Mouse (Mus musculus): ENCODE results near the gene Fbxl2. TPM values are rescaled to one million over a fixed set of nuclear protein-coding genes. Genes with fewer than 3 reads are reported as not detected.
"Not testable (repeated sequence)": the region's sequence is repeated elsewhere in the genome, so short reads cannot be mapped to it uniquely, and the experiment has no call there.

The Fbxl2 gene
- 2.5 and 3.6 TPM in 2 replicates for polyA plus RNA-seq (2012; rRNA removed)

DNA sequence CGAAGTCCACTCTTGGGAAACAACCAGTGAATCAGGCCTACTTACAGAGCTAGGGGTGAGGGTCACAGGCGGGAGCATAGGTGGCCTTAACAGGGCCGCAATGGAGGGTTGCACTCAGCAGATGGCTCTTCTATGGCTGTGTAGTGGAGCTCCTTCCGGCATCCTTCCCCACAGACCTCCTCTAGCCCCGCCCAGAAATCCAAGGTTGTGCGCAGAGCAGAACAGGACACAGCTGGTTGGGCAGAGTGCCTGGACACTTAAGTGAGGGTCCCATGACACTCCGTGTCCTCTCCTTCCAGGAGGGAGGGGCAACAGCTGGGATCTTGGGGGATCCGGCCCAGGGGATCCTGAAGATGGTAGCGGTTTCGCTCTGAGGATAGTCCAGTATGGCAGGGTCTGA is at the start of gene Fbxl2:
Gene Fbxl2, minus strand, starts transcription at position 164 of the 400 bp plus-strand sequence.
- no peak for DNase-seq (ENCODE audit: low spot score)

- DNase-seq (ENCODE audit: low spot score) = no peak
These were observed 48.9 kb upstream of the Fbxl2 start for GRCm38 (mm10) chr9:114094854-114095253.

GRCm38 (mm10) chr9:114092188-114092587 is 46.2 kb upstream of the Fbxl2 start:
- not testable (repeated sequence) for DNase-seq (ENCODE audit: low spot score)

DNA sequence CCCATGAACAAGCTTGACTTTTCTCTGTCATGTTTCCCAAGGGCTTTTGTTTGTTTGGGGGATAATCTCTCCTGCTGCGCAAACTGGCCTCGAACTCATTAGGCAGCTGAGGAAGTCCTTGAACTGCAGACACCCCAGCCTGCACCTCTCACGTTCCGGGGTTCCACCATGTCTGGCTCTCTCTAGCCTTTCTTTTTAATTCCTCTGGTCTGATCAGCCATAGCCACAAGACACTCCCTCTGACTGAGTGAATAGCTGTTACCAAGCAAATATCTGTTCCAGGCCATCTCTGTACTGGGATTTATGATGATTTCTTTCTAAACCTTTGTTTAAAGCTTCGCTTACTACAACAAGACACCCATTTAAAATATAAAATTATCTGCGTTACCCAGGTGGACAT is 42.9 kb upstream of the Fbxl2 start:
- not testable (repeated sequence) for DNase-seq (ENCODE audit: low spot score)

DNA sequence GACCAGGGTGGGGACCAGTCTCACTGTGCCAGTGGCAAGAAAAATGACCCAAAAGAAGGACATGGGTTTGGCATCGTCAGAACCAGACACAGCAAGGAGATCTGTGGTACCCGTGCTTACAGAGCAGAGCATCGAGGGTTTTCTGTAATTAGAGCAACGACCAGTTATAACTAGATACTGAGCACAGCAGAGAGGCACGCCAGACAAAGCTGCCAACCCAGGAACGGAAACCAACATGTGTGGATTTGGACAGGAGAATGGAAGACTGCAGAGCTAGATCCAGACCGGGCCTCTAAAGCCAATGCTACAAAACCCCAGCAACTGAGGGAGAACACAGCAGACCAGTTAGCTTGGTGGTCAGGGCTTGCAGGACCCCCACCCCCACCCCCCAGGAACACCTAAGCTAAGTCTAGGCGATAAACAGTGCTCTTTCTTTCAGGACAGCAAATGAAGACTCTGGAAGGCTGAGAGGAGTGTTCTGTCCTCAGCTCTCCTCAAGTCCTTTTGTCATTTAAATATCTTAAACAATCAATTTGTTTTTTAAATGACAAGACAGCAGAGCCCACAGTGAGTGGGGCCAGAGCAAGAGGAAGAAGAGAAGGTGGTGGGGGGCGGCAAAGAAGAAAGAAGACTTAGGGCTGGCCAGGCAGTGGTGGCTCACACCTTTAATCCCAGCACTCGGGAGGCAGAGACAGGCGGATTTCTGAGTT is 41.3 kb upstream of the Fbxl2 start:
- DNase-seq (ENCODE audit: low spot score) = no peak

GRCm38 (mm10) chr9:114086422-114086821 is 40.4 kb upstream of the Fbxl2 start:
- no peak for DNase-seq (ENCODE audit: low spot score)

DNA sequence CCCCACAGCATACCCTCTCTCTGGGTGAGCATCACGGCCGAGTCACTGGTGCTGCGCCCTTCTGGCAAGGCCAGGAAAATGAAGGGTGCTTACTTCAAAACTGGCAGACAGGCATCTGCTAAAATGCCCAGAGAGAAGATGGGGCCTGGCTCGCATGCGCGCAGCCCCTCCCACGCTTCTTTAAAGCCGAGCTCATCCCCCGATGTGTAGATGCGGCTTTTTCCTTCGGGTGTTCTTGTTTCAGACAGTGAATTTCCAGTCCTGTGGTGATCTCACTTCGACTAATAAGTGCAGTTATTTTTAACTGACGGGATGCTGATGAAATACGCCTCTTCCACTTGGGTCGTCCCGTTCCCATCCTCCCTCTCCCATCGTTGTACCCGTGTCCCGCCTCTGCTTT is 27.7 kb upstream of the Fbxl2 start:
- no peak for DNase-seq (ENCODE audit: low spot score)

DNA sequence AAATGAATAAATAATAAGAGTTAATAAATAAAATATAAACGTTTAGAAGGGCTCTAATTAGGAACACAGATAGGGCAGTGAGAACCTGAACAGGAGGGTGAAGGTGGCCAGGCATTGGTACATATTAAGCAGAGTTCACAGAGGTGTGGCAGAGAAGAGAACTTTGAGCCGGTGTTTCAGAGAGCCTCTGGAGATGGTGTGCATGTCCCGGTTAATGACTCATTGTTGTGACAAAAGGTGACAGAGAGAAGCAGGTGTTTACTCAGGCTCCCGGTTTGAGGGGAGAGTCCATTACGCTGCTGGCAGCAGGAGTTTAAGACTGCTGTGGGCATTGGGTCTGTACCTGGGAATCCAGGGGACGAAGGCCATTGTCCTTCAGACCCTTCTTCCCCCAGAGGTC is 23.4 kb upstream of the Fbxl2 start:
- no peak for DNase-seq (ENCODE audit: low spot score)

DNA sequence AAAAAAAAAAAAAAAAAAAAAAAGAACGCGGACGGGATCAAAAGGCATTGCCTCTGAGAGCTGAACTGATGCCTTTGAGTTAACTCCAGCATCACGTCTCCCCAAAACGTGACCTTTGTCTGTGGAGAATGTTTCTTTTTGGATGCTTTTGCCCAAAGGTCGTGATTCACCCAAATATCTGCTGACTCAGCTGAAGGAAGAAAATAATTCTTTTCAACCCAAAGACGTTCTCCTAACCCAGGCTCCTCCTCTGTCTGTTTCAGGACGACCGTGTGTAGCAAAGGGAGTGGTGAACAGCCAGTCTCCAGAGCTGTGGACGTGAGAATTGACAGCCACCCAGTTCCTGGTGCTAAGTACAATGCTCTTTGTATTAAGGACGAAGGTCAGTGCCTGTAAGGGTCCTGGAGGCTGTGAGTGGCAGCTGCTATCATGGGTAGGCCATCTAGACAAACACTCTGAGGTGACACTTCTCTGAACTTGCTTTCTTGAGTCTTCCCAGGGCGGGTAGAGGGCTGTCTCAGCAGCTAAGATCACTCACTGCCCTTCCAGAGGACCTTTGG is 22.6 kb upstream of the Fbxl2 start:
- no peak for DNase-seq (ENCODE audit: low spot score)

DNA sequence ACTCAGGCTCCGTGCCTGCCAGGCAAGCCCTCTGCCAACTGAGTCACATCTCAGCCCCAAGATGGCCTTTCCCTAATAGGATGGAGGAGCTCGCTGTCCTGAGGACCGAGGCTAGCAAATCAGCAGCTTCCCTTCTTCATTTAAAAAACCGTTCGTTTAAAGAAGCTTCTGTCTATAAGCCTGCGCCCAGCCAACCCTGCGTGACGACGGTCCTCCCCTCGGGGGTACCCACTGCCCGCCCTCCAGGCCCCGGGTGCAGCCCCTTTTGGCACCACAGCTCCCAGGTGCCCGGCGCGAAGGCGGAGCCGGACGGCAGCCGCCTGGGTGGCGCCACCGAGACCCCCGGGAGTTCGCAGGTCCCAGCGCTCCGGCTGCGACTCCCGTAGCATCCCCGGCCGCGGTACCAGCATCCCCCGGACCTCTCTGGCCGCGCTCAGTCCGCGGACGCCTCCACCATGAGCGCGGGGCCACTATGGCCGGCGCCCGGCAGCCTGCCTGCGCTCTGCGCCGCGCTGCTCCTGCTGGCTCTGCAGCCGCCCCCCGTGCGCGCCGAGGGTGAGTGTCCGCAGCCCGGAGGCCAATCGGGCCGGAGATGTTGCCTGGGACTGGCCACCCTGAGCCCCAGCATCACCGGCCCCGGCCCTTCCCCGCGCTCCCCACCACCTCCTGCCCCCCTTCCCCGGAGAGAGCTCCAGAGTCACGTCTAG is 11.3 kb upstream of the Fbxl2 start, which contains the start of gene Susd5:
Gene Susd5, plus strand, starts transcription at position 51 of the 707 bp plus-strand sequence.
- DNase-seq (ENCODE audit: low spot score) = no peak

DNA sequence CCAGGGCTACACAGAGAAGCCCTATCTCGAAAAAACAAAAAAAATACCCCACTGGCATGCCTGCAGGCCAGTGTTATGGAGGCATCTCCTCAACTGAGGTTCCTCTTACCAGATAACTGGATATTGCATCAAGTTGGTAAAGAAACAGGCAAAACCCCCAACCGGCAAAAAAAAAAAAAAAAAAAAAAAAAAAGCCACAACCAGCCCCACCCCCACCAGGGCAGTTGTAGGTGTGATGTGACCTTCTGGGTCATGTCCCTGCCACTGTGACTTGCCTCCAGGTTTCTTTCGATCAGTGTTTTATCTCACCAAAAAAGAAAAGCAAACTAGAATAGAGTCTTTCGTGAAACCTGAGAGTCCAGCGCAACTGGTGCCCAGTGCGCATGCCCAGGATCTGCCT is 6.9 kb upstream of the Fbxl2 start:
- no peak for DNase-seq (ENCODE audit: low spot score)

- DNase-seq (ENCODE audit: low spot score) = no peak
These were observed 6.0 kb upstream of the Fbxl2 start for GRCm38 (mm10) chr9:114052031-114052430.

- no peak for DNase-seq (ENCODE audit: low spot score)
These were observed 4.8 kb upstream of the Fbxl2 start for GRCm38 (mm10) chr9:114050778-114051177.

GRCm38 (mm10) chr9:114050106-114050505 is 4.1 kb upstream of the Fbxl2 start:
- no peak for DNase-seq (ENCODE audit: low spot score)

- DNase-seq (ENCODE audit: low spot score) = no peak
These were observed 685 bp upstream of the Fbxl2 start for GRCm38 (mm10) chr9:114046676-114047075.

DNA sequence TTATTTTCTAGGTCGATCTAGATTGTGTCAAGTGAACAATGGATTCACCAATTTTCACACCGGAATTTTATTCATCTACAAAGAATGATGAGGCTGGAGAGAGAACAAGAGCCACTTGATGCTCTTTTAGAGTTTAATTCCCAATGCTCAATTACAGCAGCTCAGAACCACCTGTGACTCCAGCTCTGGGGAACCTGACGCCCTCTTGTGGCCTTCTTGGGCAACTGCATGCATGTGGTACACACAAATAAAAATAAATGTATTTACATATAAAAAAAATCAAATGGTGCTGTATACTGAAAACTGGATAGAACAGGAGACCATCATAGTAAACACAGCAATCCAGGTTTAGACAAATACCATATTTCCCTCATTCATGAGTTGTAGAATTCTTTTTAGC is 1.5 kb downstream of the Fbxl2 start:
- no peak for DNase-seq (ENCODE audit: low spot score)

DNA sequence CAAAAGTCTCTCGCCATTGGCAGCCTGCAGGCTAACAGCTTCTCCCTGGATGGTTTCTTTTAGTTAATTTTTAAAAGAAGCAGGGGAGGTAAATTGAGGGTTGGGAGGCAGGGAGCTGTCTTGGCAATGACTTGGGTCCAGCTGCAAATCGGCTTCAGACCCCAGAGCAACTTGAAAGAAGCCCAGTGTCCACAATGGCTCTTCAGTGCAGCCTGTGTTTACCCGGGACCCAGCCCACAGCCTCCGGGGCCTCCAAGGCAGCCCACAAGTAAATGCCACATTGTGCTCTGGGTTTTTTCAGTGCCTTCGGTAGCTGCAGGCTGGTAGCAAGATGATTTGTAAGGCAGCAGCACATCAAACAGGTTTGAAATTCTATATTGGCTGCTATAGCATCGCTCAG is 3.5 kb downstream of the Fbxl2 start:
- no peak for DNase-seq (ENCODE audit: low spot score)

DNA sequence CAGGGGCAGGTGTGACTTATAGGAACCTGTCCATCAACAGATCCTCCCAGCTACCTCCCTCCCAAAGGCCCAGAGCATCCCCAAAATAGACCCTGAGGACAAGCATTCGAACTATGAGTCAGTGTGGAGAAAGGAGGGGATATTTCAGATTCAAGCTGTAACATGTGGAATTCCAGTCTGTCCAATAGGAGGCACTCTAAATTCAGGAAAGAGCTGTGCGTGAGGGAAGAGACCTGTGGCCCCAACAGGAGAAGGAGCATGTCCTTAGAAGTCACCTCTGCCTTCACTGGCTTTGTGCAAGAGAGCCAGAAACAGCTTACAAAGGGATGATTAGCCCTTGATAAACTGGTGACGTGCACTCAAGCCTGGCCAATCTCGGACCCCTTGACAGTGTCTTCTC is 5.0 kb downstream of the Fbxl2 start:
- DNase-seq (ENCODE audit: low spot score) = no peak

- peak; percentile 23 for DNase-seq (ENCODE audit: low spot score)
These were observed 19.6 kb downstream of the Fbxl2 start for GRCm38 (mm10) chr9:114026261-114026934.

- DNase-seq (ENCODE audit: low spot score) = no peak
These were observed 20.1 kb downstream of the Fbxl2 start for GRCm38 (mm10) chr9:114025846-114026245.

GRCm38 (mm10) chr9:114025182-114025581 is 20.8 kb downstream of the Fbxl2 start:
- no peak for DNase-seq (ENCODE audit: low spot score)

GRCm38 (mm10) chr9:114022141-114022540 is 23.9 kb downstream of the Fbxl2 start:
- no peak for DNase-seq (ENCODE audit: low spot score)

Measured in urinary bladder, adult 2 months (tissue).